ENCODE assay signal across 9 mouse cellular contexts in genomic region chr12:105836196-105836595, GRCm38 (mm10). TPM values are rescaled to one million over a fixed set of nuclear protein-coding genes. Genes with fewer than 3 reads are reported as not detected.
DNase-seq lines count a peak whose midpoint lies in the region; ATAC-seq lines count a peak whose summit lies in the region.
"Had no signal": no experiment of that assay in that cellular context is flagged by ENCODE, and none has a peak within 500 bp of the region (broad histone marks: within the 10 kb centered on the region; RNA-seq: fewer than 3 reads in every experiment).

No protein-coding gene starts in this region.

- no peak overlapping the region for H3K4me3 ChIP-seq in hindbrain, embryonic 11.5 days (ENCODE audit: low read depth, low read length)
- no peak overlapping the region for H3K4me3 ChIP-seq in hindbrain, embryonic 12.5 days
- H3K4me3 ChIP-seq in embryonic facial prominence, embryonic 10.5 days, result no peak overlapping the region
- H3K4me3 ChIP-seq: neural tube, embryonic 12.5 days had no signal

- H3K9me3 ChIP-seq in hindbrain, embryonic 11.5 days (ENCODE audit: control insufficient read depth, low read length), result no peaks in the 10 kb centered on the region
- H3K9me3 ChIP-seq in hindbrain, embryonic 12.5 days (replicated peaks), result no peaks in the 10 kb centered on the region
- no peaks in the 10 kb centered on the region for H3K9me3 ChIP-seq in embryonic facial prominence, embryonic 10.5 days
- H3K9me3 ChIP-seq: neural tube, embryonic 12.5 days had no signal

- DNase-seq in hindbrain, embryonic 11.5 days (ENCODE audit: low spot score), result peak; percentile 52
- peak; percentile 32 for DNase-seq in thymus, postnatal 14 days
- no peak for DNase-seq in thymus, postnatal 25 days
- DNase-seq in embryonic facial prominence, embryonic 10.5 days (ENCODE audit: low spot score), result peak; percentile 39
- peak; percentile 47 for DNase-seq in lung, postnatal 36 days
- no peak for DNase-seq in gastrocnemius, postnatal 25 days
- no peak for DNase-seq in ovary, postnatal 36 days (ENCODE audit: low spot score)

- no peaks in the 10 kb centered on the region for H3K27me3 ChIP-seq in hindbrain, embryonic 11.5 days (ENCODE audit: control insufficient read depth, insufficient read depth, low read length)
- no peaks in the 10 kb centered on the region for H3K27me3 ChIP-seq in hindbrain, embryonic 12.5 days
- H3K27me3 ChIP-seq in embryonic facial prominence, embryonic 10.5 days (replicated peaks; ENCODE audit: low read depth, poor library complexity, severe bottlenecking), result no peaks in the 10 kb centered on the region
- H3K27me3 ChIP-seq: neural tube, embryonic 12.5 days had no signal

- 89% methylated on average over 2 of the region's 2 CpGs for WGBS in hindbrain, embryonic 11.5 days
- 85% methylated on average over 2 of the region's 2 CpGs for WGBS in hindbrain, embryonic 12.5 days
- WGBS in embryonic facial prominence, embryonic 10.5 days, result 79% methylated on average over 2 of the region's 2 CpGs

- H3K27ac ChIP-seq in hindbrain, embryonic 11.5 days (ENCODE audit: low read depth, low read length), result no peak overlapping the region
- H3K27ac ChIP-seq in hindbrain, embryonic 12.5 days, result no peak overlapping the region
- H3K27ac ChIP-seq in embryonic facial prominence, embryonic 10.5 days (replicated peaks), result no peak overlapping the region
- H3K27ac ChIP-seq: neural tube, embryonic 12.5 days had no signal

- H3K4me2 ChIP-seq in hindbrain, embryonic 11.5 days (replicated peaks; ENCODE audit: low read depth, low read length), result no peak overlapping the region
- no peak overlapping the region for H3K4me2 ChIP-seq in hindbrain, embryonic 12.5 days (replicated peaks)
- H3K4me2 ChIP-seq: neural tube, embryonic 12.5 days had no signal

- peaks cover 4% of the 10 kb centered on the region; the same call in 1 of the 2 replicates for H3K36me3 ChIP-seq in hindbrain, embryonic 11.5 days (ENCODE audit: control insufficient read depth, insufficient read depth, low read length)
- peaks cover 57% of the 10 kb centered on the region for H3K36me3 ChIP-seq in hindbrain, embryonic 12.5 days
- peaks cover 96% of the 10 kb centered on the region for H3K36me3 ChIP-seq in embryonic facial prominence, embryonic 10.5 days (replicated peaks)

- H3K4me1 ChIP-seq in hindbrain, embryonic 11.5 days (replicated peaks; ENCODE audit: control insufficient read depth, insufficient read depth, low read length), result no peaks in the 10 kb centered on the region
- no peaks in the 10 kb centered on the region for H3K4me1 ChIP-seq in hindbrain, embryonic 12.5 days
- peaks cover 6% of the 10 kb centered on the region; the same call in 1 of the 2 replicates for H3K4me1 ChIP-seq in embryonic facial prominence, embryonic 10.5 days
- H3K4me1 ChIP-seq: neural tube, embryonic 12.5 days had no signal

- ATAC-seq in hindbrain, embryonic 11.5 days (ENCODE audit: low FRiP score), result no peak
- ATAC-seq in hindbrain, embryonic 12.5 days (ENCODE audit: low FRiP score), result no peak

- no peak overlapping the region for H3K9ac ChIP-seq in hindbrain, embryonic 11.5 days (ENCODE audit: low read depth, low read length)
- H3K9ac ChIP-seq in hindbrain, embryonic 12.5 days, result no peak overlapping the region
- H3K9ac ChIP-seq: neural tube, embryonic 12.5 days had no signal

RNA-seq across cellular contexts. Expression of gene Papola, which starts 51.7 kb away (rescaled TPM):
- 251 and 257 TPM in 2 replicates for polyA plus RNA-seq in hindbrain, embryonic 11.5 days (2014; fragmentation: Nextera tagmentation; extraction: Ambion mirVana)
- 278 and 308 TPM in 2 replicates for polyA plus RNA-seq in hindbrain, embryonic 12.5 days (2016; fragmentation: Nextera tagmentation; extraction: Ambion mirVana)
- polyA plus RNA-seq in embryonic facial prominence, embryonic 10.5 days (2016; fragmentation: Nextera tagmentation; extraction: Ambion mirVana), result 283 and 294 TPM in 2 replicates
- 10 to 100 TPM; 76.0 to 79.2 TPM for total RNA-seq in gastrocnemius, postnatal 25 days (2021)

Comparison
In these comparisons a context has a peak if more than half of its experiments do, and no peak if none do; other contexts are left out.
1. DNase-seq: peak in hindbrain, embryonic 11.5 days (single experiment), thymus, postnatal 14 days (single experiment), embryonic facial prominence, embryonic 10.5 days (single experiment) and lung, postnatal 36 days (single experiment); none in thymus, postnatal 25 days (single experiment), gastrocnemius, postnatal 25 days (single experiment) and ovary, postnatal 36 days (single experiment).